17 mouse cellular contexts compared by ENCODE assay signal in the genomic region with DNA sequence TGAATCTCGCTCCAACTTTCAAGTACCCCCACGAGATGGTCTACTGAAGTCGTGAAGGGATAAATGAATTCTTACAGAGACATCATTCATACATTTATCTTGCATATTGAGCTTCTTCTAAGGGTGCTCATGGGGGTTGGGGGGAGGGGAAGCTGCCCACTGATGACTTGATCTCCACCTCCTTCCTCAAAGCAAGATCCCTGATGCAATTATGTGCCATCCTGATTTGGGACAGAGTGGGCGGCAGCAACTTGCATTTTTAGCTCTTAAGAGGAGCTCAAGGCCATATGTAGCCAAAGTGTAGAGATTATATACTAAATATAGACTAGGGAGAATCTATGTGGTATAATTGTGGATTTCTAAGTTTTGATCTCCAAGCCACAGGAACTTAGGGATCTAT.
A peak's percentile ranks its signal among the peaks of the same experiment; 100 is the strongest.
DNase-seq lines count a peak whose midpoint lies in the region; ATAC-seq lines count a peak whose summit lies in the region.
"Had no signal": no experiment of that assay in that cellular context is flagged by ENCODE, and none has a peak within 500 bp of the region (broad histone marks: within the 10 kb centered on the region; RNA-seq: fewer than 3 reads in every experiment).

No protein-coding gene starts in this region.

- H3K4me2 ChIP-seq in hindbrain, embryonic 16.5 days (ENCODE audit: low read length), result no peak overlapping the region
- H3K4me2 ChIP-seq in forebrain, embryonic 11.5 days (ENCODE audit: low read depth, low read length, severe bottlenecking), result no peak overlapping the region
- H3K4me2 ChIP-seq in midbrain, embryonic 12.5 days (replicated peaks), result no peak overlapping the region
- H3K4me2 ChIP-seq: liver, embryonic 15.5 days had no signal

- WGBS in hindbrain, embryonic 10.5 days, result 86% methylated on average over 4 of the region's 4 CpGs
- WGBS in hindbrain, embryonic 16.5 days, result 87% methylated on average over 4 of the region's 4 CpGs
- 91% methylated on average over 4 of the region's 4 CpGs for WGBS in embryonic facial prominence, embryonic 10.5 days
- WGBS in forebrain, embryonic 11.5 days, result 91% methylated on average over 4 of the region's 4 CpGs
- WGBS in midbrain, embryonic 12.5 days, result 90% methylated on average over 4 of the region's 4 CpGs

- H3K27me3 ChIP-seq in hindbrain, embryonic 10.5 days (ENCODE audit: insufficient read depth, poor library complexity, severe bottlenecking), result no peaks in the 10 kb centered on the region
- no peaks in the 10 kb centered on the region for H3K27me3 ChIP-seq in hindbrain, embryonic 16.5 days (replicated peaks; ENCODE audit: control insufficient read depth, insufficient read depth, low read length)
- no peaks in the 10 kb centered on the region for H3K27me3 ChIP-seq in embryonic facial prominence, embryonic 10.5 days (replicated peaks; ENCODE audit: low read depth, poor library complexity, severe bottlenecking)
- H3K27me3 ChIP-seq in forebrain, embryonic 11.5 days (ENCODE audit: control insufficient read depth, insufficient read depth, low read length), result no peaks in the 10 kb centered on the region
- H3K27me3 ChIP-seq in midbrain, embryonic 12.5 days, result no peaks in the 10 kb centered on the region
- H3K27me3 ChIP-seq: CH12.LX; liver, embryonic 15.5 days; megakaryocyte, embryonic 14.5 days; Patski had no signal

- ATAC-seq in hindbrain, embryonic 16.5 days, result no peak
- ATAC-seq in forebrain, embryonic 11.5 days (replicated peaks; ENCODE audit: low FRiP score), result no peak
- no peak for ATAC-seq in midbrain, embryonic 12.5 days (ENCODE audit: low FRiP score, low read depth)
- ATAC-seq: Patski had no signal

- no peaks in the 10 kb centered on the region for H3K9me3 ChIP-seq in hindbrain, embryonic 10.5 days
- H3K9me3 ChIP-seq in hindbrain, embryonic 16.5 days (ENCODE audit: control insufficient read depth, low read length), result no peaks in the 10 kb centered on the region
- no peaks in the 10 kb centered on the region for H3K9me3 ChIP-seq in embryonic facial prominence, embryonic 10.5 days
- H3K9me3 ChIP-seq in forebrain, embryonic 11.5 days (ENCODE audit: control insufficient read depth, low read length), result no peaks in the 10 kb centered on the region
- no peaks in the 10 kb centered on the region for H3K9me3 ChIP-seq in midbrain, embryonic 12.5 days
- H3K9me3 ChIP-seq: limb, embryonic 10.5 days; liver, embryonic 15.5 days; megakaryocyte, embryonic 14.5 days had no signal

- H3K9ac ChIP-seq in hindbrain, embryonic 16.5 days (ENCODE audit: low read depth, low read length), result no peak overlapping the region
- H3K9ac ChIP-seq in forebrain, embryonic 11.5 days (ENCODE audit: low read length), result no peak overlapping the region
- no peak overlapping the region for H3K9ac ChIP-seq in midbrain, embryonic 12.5 days (replicated peaks)
- H3K9ac ChIP-seq: liver, embryonic 15.5 days had no signal

- H3K4me3 ChIP-seq in hindbrain, embryonic 10.5 days, result no peak overlapping the region
- no peak overlapping the region for H3K4me3 ChIP-seq in hindbrain, embryonic 16.5 days (ENCODE audit: low read length)
- no peak overlapping the region for H3K4me3 ChIP-seq in embryonic facial prominence, embryonic 10.5 days
- no peak overlapping the region for H3K4me3 ChIP-seq in forebrain, embryonic 11.5 days (ENCODE audit: low read depth, low read length)
- H3K4me3 ChIP-seq in midbrain, embryonic 12.5 days, result no peak overlapping the region
- H3K4me3 ChIP-seq: erythroblast, embryonic 14.5 days; limb, embryonic 10.5 days; liver, embryonic 15.5 days; megakaryocyte, embryonic 14.5 days had no signal

- H3K36me3 ChIP-seq in hindbrain, embryonic 10.5 days, result no peaks in the 10 kb centered on the region
- no peaks in the 10 kb centered on the region for H3K36me3 ChIP-seq in hindbrain, embryonic 16.5 days (ENCODE audit: control insufficient read depth, insufficient read depth, low read length)
- no peaks in the 10 kb centered on the region for H3K36me3 ChIP-seq in embryonic facial prominence, embryonic 10.5 days (replicated peaks)
- no peaks in the 10 kb centered on the region for H3K36me3 ChIP-seq in forebrain, embryonic 11.5 days (ENCODE audit: control insufficient read depth, insufficient read depth, low read length)
- no peaks in the 10 kb centered on the region for H3K36me3 ChIP-seq in midbrain, embryonic 12.5 days
- H3K36me3 ChIP-seq: limb, embryonic 10.5 days; liver, embryonic 15.5 days had no signal

- DNase-seq in hindbrain, embryonic 10.5 days (ENCODE audit: low spot score), result no peak
- DNase-seq in embryonic facial prominence, embryonic 10.5 days (ENCODE audit: low spot score), result no peak
- no peak for DNase-seq in forebrain, embryonic 11.5 days (ENCODE audit: low spot score)
- DNase-seq in frontal cortex, adult 2 months (ENCODE audit: extremely low spot score in 1 of 2, low spot score in 1 of 2), result no peak
- no peak for DNase-seq in layer of hippocampus, postnatal 25 days (ENCODE audit: extremely low spot score in 1 of 2, low spot score in 1 of 2)
- DNase-seq in lung, postnatal 36 days, result no peak
- DNase-seq: cerebellum, postnatal 36 days; gastrocnemius, postnatal 25 days; right cerebral cortex, postnatal 4 days had no signal

- peaks cover 54% of the 10 kb centered on the region for H3K4me1 ChIP-seq in hindbrain, embryonic 10.5 days (replicated peaks)
- peaks cover 21% of the 10 kb centered on the region for H3K4me1 ChIP-seq in hindbrain, embryonic 16.5 days (ENCODE audit: control insufficient read depth, insufficient read depth, low read depth, low read length)
- peaks cover 55% of the 10 kb centered on the region for H3K4me1 ChIP-seq in embryonic facial prominence, embryonic 10.5 days
- H3K4me1 ChIP-seq in forebrain, embryonic 11.5 days (replicated peaks; ENCODE audit: control insufficient read depth, insufficient read depth, low read length), result peaks cover 38% of the 10 kb centered on the region
- H3K4me1 ChIP-seq in midbrain, embryonic 12.5 days, result peaks cover 51% of the 10 kb centered on the region

- H3K27ac ChIP-seq in hindbrain, embryonic 10.5 days, result peak overlapping the region; percentile 87
- H3K27ac ChIP-seq in hindbrain, embryonic 16.5 days (ENCODE audit: low read depth, low read length), result no peak overlapping the region
- peak overlapping the region; percentile 77 for H3K27ac ChIP-seq in embryonic facial prominence, embryonic 10.5 days (replicated peaks)
- peak overlapping the region; percentile 91 for H3K27ac ChIP-seq in forebrain, embryonic 11.5 days (ENCODE audit: low read depth, low read length)
- H3K27ac ChIP-seq in midbrain, embryonic 12.5 days (replicated peaks), result peak overlapping the region; percentile 93
- H3K27ac ChIP-seq: liver, embryonic 15.5 days had no signal
